Mouse (Mus musculus): ENCODE results near the gene Trim25.
"Not testable (repeated sequence)": the region's sequence is repeated elsewhere in the genome, so short reads cannot be mapped to it uniquely, and the experiment has no call there.

The Trim25 gene

GRCm38 (mm10) chr11:88994492-88994891 lies 4.7 kb upstream of the Trim25 start:
- no peak for DNase-seq (ENCODE audit: low spot score in 2 of 2)

DNA sequence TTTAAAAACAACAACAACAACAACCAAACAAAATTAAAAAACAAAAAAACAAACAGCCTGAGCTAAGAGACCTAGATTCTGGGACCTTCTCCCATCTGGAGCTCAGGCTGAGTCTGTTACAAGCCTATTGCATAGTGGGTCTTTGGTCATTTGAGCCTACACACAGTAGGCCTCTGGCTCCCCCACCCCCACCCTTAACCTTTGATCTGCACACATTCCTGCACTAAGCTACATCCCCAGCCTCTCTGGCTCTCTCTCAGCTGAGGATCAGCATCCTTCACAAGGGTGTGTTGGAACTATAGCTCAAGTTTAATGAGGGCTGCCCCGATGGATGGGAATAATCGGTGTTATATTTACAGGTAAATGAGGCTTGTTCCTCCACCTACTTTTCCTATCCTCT lies 3.6 kb upstream of the Trim25 start:
- no peak for DNase-seq (ENCODE audit: low spot score in 2 of 2)

- no peak for DNase-seq (ENCODE audit: low spot score in 2 of 2)
Measured at GRCm38 (mm10) chr11:88996427-88996826, 2.7 kb upstream of the Trim25 start.

- not testable (repeated sequence) for DNase-seq (ENCODE audit: low spot score in 2 of 2)
Measured at GRCm38 (mm10) chr11:88997343-88997742, 1.8 kb upstream of the Trim25 start.

DNA sequence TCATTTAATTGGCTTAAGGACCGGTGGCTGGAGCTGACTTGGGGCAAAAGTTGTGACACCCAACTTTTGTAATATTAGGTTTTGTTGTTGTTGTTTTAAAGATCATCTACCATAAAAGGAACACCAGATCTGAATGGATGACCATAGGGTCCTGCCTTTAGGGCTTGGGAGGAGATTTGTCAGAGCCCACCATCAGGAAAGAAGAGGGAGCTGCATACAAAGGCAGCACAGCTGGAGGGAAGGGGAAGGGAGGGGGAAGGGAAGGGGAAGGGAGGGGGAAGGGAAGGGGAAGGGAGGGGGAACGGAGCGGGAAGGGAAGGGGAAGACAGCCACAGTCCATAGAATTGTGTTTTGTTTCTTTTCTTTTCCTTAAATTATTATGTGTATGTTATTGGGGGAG lies 770 bp upstream of the Trim25 start:
- no peak for DNase-seq (ENCODE audit: low spot score in 2 of 2)

- DNase-seq (ENCODE audit: low spot score in 2 of 2), result no peak
Measured at GRCm38 (mm10) chr11:88999723-89000526, 749 bp downstream of the Trim25 start.

- DNase-seq (ENCODE audit: low spot score in 2 of 2), result no peak
Measured at GRCm38 (mm10) chr11:89000527-89000819, 1.3 kb downstream of the Trim25 start.

GRCm38 (mm10) chr11:89001569-89001968 lies 2.4 kb downstream of the Trim25 start:
- no peak for DNase-seq (ENCODE audit: low spot score in 2 of 2)

- no peak for DNase-seq (ENCODE audit: low spot score in 2 of 2)
Measured at GRCm38 (mm10) chr11:89002068-89002467, 2.9 kb downstream of the Trim25 start.

GRCm38 (mm10) chr11:89002621-89003020 lies 3.4 kb downstream of the Trim25 start:
- DNase-seq (ENCODE audit: low spot score in 2 of 2), result no peak

DNA sequence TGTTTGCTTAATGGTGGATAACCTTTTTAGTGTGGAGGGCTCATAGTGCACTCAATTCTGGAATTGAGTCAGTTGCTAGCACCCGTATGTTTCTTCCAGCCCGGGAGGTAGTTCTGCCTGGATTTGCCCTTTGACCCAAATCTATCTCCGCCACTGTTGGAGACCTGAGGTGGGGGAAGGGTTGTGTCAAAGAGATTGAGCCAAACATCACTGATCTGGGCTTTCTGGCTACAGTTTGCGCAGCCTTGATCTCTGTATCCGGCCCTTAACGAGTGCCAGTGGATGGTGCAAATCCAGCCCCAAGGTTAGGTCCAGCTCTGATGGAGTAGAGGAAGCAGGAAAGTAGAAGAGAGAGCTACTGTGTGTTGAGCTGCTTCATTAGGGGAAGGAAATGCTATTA lies 3.9 kb downstream of the Trim25 start:
- DNase-seq (ENCODE audit: low spot score in 2 of 2), result no peak

DNA sequence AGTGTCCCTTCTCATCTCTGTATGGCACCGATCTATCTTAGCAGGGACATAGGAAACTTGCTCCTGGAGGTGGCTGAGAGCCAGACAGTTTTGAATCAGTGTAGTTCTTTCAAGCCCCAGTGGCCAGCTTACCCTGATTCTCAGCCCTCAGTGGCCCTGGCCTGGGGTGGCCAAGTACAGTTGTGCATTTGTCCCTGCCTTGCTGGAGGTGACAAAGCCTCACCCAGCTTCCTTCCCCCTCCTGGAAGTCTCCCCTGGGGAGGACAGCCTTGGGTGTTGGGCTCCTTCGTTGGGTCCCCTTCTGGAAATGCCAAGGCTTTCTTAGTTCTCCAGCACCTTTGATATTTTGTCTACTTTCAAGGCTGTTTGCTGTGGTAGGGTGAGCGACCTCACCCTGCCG lies 4.5 kb downstream of the Trim25 start:
- no peak for DNase-seq (ENCODE audit: low spot score in 2 of 2)

DNA sequence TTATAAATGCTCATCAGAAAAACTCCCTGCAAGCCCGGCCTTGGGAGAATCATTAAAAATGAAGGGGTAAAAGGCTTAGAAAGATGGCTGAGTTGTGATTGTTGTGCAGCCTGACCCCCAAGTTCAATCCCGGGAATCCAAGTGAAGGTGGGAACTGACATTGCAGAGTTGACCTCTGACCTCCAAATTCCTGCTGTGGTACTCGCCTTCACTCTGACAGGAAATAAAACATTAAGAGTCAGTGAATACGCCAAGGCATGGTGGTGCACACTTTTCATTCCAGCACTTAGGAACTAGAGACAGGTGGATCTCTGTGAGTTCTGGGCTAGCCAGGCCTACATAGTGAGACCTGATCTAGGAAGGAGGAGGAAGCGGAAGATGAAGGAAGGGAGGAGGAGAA lies 6.3 kb downstream of the Trim25 start:
- DNase-seq (ENCODE audit: low spot score in 2 of 2), result no peak

GRCm38 (mm10) chr11:89006404-89006803 lies 7.2 kb downstream of the Trim25 start:
- DNase-seq (ENCODE audit: low spot score in 2 of 2), result no peak

DNA sequence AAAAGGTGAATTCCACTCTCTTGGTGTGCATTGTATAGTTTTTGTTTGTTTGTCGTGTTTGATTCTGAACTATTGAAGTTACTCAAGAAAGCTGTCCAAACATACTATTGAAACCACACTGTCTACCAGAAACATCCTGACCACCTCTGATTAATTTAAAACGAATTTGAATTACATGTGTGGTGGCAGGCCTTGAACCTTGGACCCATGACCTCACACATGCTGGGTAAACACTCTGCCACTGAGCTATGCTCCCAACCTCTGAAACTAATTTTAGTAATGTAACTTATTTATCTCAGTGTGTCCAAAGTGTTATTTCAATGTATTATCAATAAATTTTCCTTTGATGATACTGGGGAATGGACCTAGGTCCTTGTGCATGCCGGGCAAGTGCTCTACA lies 8.4 kb downstream of the Trim25 start:
- DNase-seq (ENCODE audit: low spot score in 2 of 2), result no peak

- DNase-seq (ENCODE audit: low spot score in 2 of 2), result no peak
Measured at GRCm38 (mm10) chr11:89009066-89009465, 9.9 kb downstream of the Trim25 start.

- no peak for DNase-seq (ENCODE audit: low spot score in 2 of 2)
Measured at GRCm38 (mm10) chr11:89009496-89009895, 10.3 kb downstream of the Trim25 start.

DNA sequence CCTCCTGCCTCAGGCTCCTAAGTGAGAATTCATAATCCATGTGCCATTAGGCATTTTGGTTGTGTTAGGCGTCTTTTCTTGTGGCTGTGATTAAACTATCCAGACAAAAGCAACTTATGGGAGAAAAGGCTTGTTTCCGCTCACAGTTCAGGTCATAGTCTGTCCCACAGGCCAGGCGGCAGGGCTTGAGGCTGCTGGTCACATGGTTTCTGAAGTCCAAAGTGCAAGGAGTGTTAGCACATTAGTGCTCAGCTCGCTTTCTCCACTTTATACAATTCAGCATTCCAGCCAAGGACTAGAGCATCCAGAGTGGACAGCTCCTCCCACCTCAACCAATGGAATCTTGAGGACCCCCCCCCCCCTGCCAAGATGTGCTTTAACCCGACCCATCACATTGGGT lies 13.1 kb downstream of the Trim25 start:
- DNase-seq (ENCODE audit: low spot score in 2 of 2), result no peak

GRCm38 (mm10) chr11:89017514-89018182 lies 18.5 kb downstream of the Trim25 start:
- no peak for DNase-seq (ENCODE audit: low spot score in 2 of 2)

DNA sequence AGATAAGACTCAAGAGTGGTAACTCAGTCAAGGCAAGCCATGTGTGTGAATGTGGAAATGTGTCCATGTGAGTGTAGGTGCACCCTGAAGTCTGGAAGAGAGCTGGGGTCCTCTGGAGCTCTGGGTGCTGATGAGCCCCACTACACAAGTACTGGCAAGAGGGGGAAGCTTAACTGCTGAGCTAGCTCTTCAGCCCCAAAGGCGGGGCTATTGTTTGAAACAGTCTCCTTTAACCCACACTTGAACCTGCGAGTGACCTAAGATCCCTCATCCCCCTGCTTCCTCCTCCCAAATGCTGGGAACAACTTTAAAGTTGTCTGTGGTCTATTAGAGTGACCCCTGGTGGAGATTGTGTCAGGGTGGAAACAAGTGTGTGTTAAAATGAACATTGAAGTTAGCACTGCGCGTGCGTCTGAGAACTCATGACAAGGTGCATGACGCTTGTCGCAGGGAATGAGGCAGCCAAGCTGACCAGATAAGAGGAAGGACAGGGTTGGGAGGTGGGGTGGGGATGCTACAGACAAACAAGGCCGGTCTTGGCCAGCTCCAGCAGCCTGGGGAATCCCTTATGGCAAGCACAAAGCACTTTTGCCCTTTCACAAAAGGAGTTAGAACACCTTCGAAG lies 21.6 kb downstream of the Trim25 start:
- no peak for DNase-seq (ENCODE audit: low spot score in 2 of 2)

DNA sequence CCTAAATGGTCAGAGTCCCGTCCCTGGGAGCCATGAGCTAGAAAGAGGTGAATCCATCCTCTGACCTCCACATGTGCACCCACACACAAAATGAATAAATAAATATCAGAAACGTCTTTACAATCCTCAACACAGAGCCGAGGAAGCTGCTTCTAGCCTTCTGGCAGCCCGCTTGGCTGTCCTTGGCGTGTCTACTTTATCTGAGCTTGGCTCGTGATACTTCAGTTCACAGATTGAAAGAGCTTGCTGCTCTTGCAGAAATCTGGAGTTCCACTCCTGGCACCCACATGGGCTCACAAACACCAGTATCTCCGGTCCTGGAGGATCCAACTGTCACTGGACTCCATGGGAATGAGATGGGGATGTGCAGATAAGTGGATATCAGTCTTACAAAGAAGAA lies 22.5 kb downstream of the Trim25 start:
- no peak for DNase-seq (ENCODE audit: low spot score in 2 of 2)

DNA sequence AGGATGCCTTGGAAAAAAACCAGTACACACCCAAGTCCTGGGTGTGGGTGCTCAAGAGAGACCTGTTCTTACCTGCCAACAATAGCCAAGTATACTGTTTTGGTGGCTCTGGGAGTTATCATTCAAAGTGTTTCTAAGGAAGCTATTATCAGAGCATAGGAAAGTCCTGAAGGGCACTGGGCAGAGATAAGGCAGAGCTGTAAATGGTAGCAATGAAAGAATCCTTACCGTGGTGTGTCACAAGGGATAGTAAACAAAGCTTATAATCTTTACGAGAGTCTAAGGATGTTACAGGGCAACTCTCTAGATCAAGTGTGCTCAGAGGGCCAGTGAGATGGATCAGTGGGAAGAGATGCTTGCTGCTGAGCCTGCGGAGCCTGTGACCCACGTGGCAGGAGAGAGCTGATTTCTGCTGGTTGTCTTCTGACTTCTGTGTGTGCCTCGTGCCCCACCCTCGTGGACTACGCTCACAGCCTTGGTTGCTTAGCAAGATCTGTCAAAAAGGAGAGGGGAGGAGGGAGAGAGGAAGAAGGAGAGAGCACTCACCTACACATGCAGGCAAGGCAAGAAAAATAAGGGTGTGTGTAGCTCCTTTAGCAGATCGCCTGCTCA lies 23.1 kb downstream of the Trim25 start:
- DNase-seq (ENCODE audit: low spot score in 2 of 2), result no peak

- no peak for DNase-seq (ENCODE audit: low spot score in 2 of 2)
Measured at GRCm38 (mm10) chr11:89023477-89023876, 24.3 kb downstream of the Trim25 start.

Measured in frontal cortex, postnatal 14 days (tissue).